Mouse (Mus musculus): ENCODE data around the gene Slc4a3.

DNA sequence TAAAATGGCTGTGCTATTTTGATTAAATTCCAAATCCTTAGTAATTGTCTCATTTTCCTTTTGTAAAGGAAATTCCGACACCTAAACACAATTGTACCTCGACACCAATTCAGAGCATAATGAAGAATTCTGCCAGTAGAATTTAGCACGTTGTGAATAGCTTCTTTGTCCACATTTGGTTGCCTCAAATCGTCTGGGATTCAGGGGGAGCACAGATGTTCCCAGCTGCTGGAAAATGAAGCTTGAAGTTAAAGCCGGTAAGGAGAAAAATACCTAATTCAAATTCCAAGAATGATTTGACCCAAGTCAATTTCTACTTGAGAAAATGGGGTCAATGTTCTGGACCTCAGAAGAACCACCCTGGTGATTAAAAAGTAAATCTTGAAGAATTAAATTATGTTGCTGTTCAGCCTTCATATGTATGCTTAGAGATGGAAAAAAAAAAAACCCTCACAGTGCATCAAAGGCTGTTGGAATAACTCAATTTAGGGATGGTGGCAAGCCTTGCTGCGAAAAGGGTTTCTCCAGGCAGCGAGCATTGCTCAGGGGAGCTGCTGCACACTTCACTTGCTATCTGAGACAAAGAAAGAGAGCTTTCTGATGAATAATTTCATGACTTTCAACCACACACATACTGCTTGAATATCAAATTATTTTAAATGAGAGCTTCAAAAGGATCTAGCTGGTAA lies 36.0 kb downstream of the Slc4a3 start:
- TF ChIP-seq GATA1 (IDR thresholded peaks at IDR 0.05; ENCODE audit: borderline replicate concordance, low read length) (no peak), FLI1 (IDR thresholded peaks at IDR 0.05; ENCODE audit: low read length) (no peak)
